Mouse (Mus musculus): Measurements from ENCODE around the gene Zfp219. TPM values are rescaled to one million over a fixed set of nuclear protein-coding genes. Genes with fewer than 3 reads are reported as not detected.

Gene Zfp219
- polyA plus RNA-seq (2012; fragmentation: generic; extraction: Trizol), result 10 to 100 TPM; 13.0 to 22.2 TPM

GRCm38 (mm10) chr14:52020486-52021137, at the start of gene Zfp219:
Zfp219 (minus strand) TSS chr14:52020733.

GRCm38 (mm10) chr14:52042359-52042758, 21.8 kb upstream of the Zfp219 start, which contains the start of gene Olfr221:
Olfr221 (minus strand) TSS chr14:52042459.

GRCm38 (mm10) chr14:52015445-52016100, 5.0 kb downstream of the Zfp219 start, which contains the start of gene Tmem253:
Tmem253 (plus strand) TSS chr14:52015658.

GRCm38 (mm10) chr14:51984247-51985231, 36.0 kb downstream of the Zfp219 start, which contains the start of gene Arhgef40:
Arhgef40 (plus strand) TSS chr14:51984719.

Other genes with a start within 250 kb of the Zfp219 start
- gene Ang4, start 247.1 kb downstream of the Zfp219 start, polyA plus RNA-seq (2012; fragmentation: generic; extraction: Trizol), result not detected
- gene AY358078, start 220.7 kb downstream of the Zfp219 start, polyA plus RNA-seq (2012; fragmentation: generic; extraction: Trizol), result not detected
- not detected for gene Ear6, start 167.0 kb downstream of the Zfp219 start, polyA plus RNA-seq (2012; fragmentation: generic; extraction: Trizol)
- gene Mettl17, start 135.9 kb downstream of the Zfp219 start, polyA plus RNA-seq (2012; fragmentation: generic; extraction: Trizol), result 10 to 100 TPM in 1 of 2 experiments, 1 to 10 TPM in 1; 8.6 to 20.3 TPM
- gene Slc39a2, start 127.8 kb downstream of the Zfp219 start, polyA plus RNA-seq (2012; fragmentation: generic; extraction: Trizol), result under 1 TPM; 0.01 to 0.24 TPM
- gene Ndrg2, start 106.6 kb downstream of the Zfp219 start, polyA plus RNA-seq (2012; fragmentation: generic; extraction: Trizol), result under 1 TPM; 0.02 to 0.06 TPM
- not detected for gene Tppp2, start 102.3 kb downstream of the Zfp219 start, polyA plus RNA-seq (2012; fragmentation: generic; extraction: Trizol)
- under 1 TPM in 1 of 2 experiments, not detected in 1; 0.04 TPM for gene Rnase13, start 98.0 kb downstream of the Zfp219 start, polyA plus RNA-seq (2012; fragmentation: generic; extraction: Trizol)
- gene Arhgef40, start 36.0 kb downstream of the Zfp219 start, polyA plus RNA-seq (2012; fragmentation: generic; extraction: Trizol), result 10 to 100 TPM; 42.3 to 91.9 TPM
- under 1 TPM; 0.16 to 0.35 TPM for gene Tmem253, start 5.1 kb downstream of the Zfp219 start, polyA plus RNA-seq (2012; fragmentation: generic; extraction: Trizol)
- gene Olfr221, start 21.7 kb upstream of the Zfp219 start, polyA plus RNA-seq (2012; fragmentation: generic; extraction: Trizol), result not detected
- 100 to 1,000 TPM in 1 of 2 experiments, 10 to 100 TPM in 1; 89.0 to 129 TPM for gene Hnrnpc, start 83.3 kb upstream of the Zfp219 start, polyA plus RNA-seq (2012; fragmentation: generic; extraction: Trizol)
- gene Rpgrip1, start 90.0 kb upstream of the Zfp219 start, polyA plus RNA-seq (2012; fragmentation: generic; extraction: Trizol), result 1 to 10 TPM; 1.5 to 2.2 TPM
- gene Supt16, start 176.7 kb upstream of the Zfp219 start, polyA plus RNA-seq (2012; fragmentation: generic; extraction: Trizol), result 10 to 100 TPM in 1 of 2 experiments, 1 to 10 TPM in 1; 1.1 to 10.2 TPM
- 10 to 100 TPM in 1 of 2 experiments, 1 to 10 TPM in 1; 6.0 to 32.5 TPM for gene Chd8, start 237.0 kb upstream of the Zfp219 start, polyA plus RNA-seq (2012; fragmentation: generic; extraction: Trizol)